Mouse (Mus musculus): Measurements from ENCODE around the gene Traf3ip1. TPM values are rescaled to one million over a fixed set of nuclear protein-coding genes. Genes with fewer than 3 reads are reported as not detected.

Traf3ip1 gene
- polyA plus RNA-seq, 1 experiment: 2.0 TPM

DNA sequence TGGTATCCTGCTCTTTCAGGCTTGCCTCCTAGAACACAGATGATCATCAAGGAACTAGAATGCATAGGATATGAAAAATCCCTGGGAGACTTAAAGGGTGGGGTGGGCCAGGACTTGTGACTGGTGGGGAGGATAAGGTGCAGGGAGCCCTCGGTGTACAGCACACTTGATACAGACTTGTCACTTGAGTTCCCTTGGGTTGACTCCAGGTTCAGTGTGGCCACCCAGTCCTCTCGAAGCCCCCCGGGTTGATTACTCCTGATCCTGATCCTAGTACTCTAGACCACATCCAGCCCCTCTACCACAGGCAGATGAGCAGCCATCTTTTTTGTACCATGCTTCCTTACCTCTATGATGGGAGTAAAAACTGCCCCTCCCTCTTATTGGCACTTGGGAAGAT lies 39.5 kb upstream of the Traf3ip1 start:
- TF ChIP-seq FLI1 (IDR thresholded peaks at IDR 0.05; ENCODE audit: low read length): no peak
- no peak for TF ChIP-seq GATA1 (IDR thresholded peaks at IDR 0.05; ENCODE audit: borderline replicate concordance, low read length)
- H3K36me3 ChIP-seq (replicated peaks; ENCODE audit: low read length): peaks cover 6% of the 10 kb centered on the region
- H3K27me3 ChIP-seq (replicated peaks): peaks cover 19% of the 10 kb centered on the region
- no peak overlapping the region for H3K4me3 ChIP-seq (replicated peaks)
- no peaks in the 10 kb centered on the region for H3K9me3 ChIP-seq
- peaks cover 81% of the 10 kb centered on the region for H3K4me1 ChIP-seq

DNA sequence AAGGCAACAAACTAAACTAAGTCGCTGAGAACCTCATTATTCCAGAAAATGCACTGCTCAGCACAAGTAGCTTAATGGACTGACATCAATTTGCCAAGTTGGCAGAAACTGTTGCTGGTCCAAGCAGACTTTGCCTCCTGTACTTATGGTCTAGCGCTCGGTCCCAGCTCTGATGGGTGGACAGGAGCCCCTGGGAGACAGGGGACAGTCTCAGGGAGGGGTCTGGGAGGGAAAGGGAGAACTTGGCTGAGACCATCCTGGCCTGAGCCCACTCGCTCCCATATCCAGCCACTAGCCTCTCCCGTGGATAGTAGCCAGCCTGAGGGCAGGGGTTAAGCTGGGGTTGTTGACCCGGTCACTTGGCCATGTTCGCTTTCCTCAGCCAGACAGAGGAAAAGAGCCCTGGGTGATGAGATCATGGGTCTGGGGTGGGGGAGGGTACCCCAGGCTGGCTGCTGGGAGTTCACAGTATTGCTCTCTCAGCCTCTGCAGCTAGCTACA lies 38.7 kb upstream of the Traf3ip1 start:
- H3K4me3 ChIP-seq (replicated peaks): peak overlapping the region; percentile 62
- peaks cover 89% of the 10 kb centered on the region for H3K4me1 ChIP-seq
- TF ChIP-seq GATA1 (IDR thresholded peaks at IDR 0.05; ENCODE audit: borderline replicate concordance, low read length): no peak
- no peak for TF ChIP-seq FLI1 (IDR thresholded peaks at IDR 0.05; ENCODE audit: low read length)
- peaks cover 27% of the 10 kb centered on the region for H3K27me3 ChIP-seq (replicated peaks)
- H3K9me3 ChIP-seq: no peaks in the 10 kb centered on the region
- H3K36me3 ChIP-seq (replicated peaks; ENCODE audit: low read length): no peaks in the 10 kb centered on the region

DNA sequence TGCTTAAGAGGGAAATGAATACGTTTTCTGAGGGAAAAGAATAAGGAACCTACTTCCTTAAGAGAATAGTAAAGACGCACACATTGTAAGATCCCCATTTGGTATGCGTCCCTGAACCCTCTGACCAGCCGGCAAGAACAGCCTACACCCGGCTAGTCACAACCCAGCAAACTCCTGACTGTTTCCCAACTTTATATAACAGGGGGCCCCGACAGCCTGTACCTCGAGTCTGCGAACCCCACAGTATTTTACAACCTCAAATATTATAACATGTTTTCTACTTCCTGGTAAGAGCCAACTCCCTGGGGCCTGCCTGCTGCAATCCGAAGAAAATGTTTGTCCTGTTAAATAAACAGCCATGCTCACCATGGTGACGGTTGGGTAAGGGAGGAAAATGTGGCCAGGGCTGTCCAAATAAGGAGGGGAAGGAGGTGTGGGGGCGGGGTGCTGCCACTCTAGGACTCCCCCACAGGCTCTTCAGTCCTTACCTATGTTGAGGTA lies 38.1 kb upstream of the Traf3ip1 start:
- peak overlapping the region; percentile 62 for H3K4me3 ChIP-seq (replicated peaks)
- H3K27me3 ChIP-seq (replicated peaks): peaks cover 30% of the 10 kb centered on the region
- H3K9me3 ChIP-seq: no peaks in the 10 kb centered on the region
- peaks cover 86% of the 10 kb centered on the region for H3K4me1 ChIP-seq
- TF ChIP-seq FLI1 (IDR thresholded peaks at IDR 0.05; ENCODE audit: low read length) (no peak), GATA1 (IDR thresholded peaks at IDR 0.05; ENCODE audit: borderline replicate concordance, low read length) (no peak)
- H3K36me3 ChIP-seq (replicated peaks; ENCODE audit: low read length): no peaks in the 10 kb centered on the region

DNA sequence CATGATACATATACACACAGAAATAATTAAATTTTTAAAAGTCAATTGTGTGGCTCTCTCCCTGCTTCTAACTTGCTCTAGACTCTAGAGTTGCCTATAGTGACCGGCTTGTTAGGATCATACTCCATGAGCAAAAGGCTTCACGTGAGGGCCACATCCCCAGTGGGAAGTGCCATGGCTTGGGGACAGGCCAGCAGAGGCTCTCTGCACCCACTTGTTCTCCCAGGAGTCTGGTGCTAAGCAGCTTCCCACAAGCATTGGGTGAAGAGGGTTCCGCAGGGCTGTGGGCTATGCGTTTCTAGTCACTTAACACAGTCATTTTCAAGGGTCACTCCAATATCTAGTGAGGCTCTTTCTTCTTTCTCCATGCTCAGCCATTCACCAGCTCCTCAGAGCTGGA lies 37.3 kb upstream of the Traf3ip1 start:
- no peaks in the 10 kb centered on the region for H3K9me3 ChIP-seq
- H3K27me3 ChIP-seq (replicated peaks): peaks cover 38% of the 10 kb centered on the region
- H3K36me3 ChIP-seq (replicated peaks; ENCODE audit: low read length): no peaks in the 10 kb centered on the region
- TF ChIP-seq FLI1 (IDR thresholded peaks at IDR 0.05; ENCODE audit: low read length) (no peak), GATA1 (IDR thresholded peaks at IDR 0.05; ENCODE audit: borderline replicate concordance, low read length) (no peak)
- H3K4me1 ChIP-seq: peaks cover 79% of the 10 kb centered on the region
- no peak overlapping the region for H3K4me3 ChIP-seq (replicated peaks)

DNA sequence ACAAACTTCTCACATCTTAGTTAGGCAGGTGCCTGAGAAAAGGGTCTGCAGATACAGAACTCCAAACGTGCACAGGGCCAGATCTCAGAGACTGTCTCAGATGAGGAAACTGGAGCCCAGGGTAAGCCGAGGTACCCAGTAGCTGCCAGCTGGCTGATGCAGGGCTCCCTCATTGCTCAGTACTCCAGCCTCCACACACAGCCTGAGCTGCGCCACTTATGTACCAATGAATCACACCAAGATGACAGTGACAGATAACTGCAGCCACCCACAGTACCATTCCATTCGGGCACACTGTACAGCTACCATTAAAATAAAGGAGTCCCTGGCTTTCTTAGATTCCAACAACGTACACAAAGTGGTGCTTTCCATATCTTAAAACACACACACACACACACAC lies 36.7 kb upstream of the Traf3ip1 start:
- Histone ChIP-seq H3K4me1 (peaks cover 73% of the 10 kb centered on the region), H3K9me3 (no peaks in the 10 kb centered on the region), H3K27me3 (replicated peaks) (peaks cover 44% of the 10 kb centered on the region), H3K36me3 (replicated peaks; ENCODE audit: low read length) (no peaks in the 10 kb centered on the region), H3K4me3 (replicated peaks) (peak overlapping the region; percentile 69)
- TF ChIP-seq FLI1 (IDR thresholded peaks at IDR 0.05; ENCODE audit: low read length) (no peak), GATA1 (IDR thresholded peaks at IDR 0.05; ENCODE audit: borderline replicate concordance, low read length) (no peak)

DNA sequence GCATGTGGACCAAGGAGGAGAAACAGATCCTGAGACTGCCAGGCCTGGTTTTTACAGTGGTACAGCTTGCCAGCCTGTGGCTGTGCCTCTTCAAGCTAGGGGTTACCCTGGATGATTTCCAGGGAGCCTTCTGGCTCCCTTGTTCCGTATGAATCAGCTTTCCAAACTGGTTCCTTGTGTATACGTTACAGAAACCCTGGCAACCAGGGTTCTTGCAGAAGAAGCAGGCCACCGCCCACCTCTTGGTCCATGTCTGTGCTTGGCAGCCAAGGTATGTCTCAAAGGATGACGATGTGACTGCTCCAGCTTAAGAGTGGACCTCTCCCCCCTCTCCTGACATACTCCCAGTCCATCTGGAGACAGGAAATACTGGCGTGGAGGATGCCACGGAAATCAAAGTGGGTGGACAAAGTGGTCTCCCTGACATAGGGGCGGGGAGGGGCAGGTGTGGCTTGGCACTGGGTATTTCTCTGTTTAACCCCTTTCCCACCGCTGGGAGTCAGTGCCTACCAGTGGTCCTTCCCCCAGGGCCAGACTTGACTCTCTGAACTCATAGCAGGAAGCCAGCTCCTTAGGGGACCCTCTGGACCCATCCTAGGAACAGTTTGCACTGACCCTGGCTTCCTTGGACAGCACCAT lies 36.1 kb upstream of the Traf3ip1 start:
- TF ChIP-seq FLI1 (IDR thresholded peaks at IDR 0.05; ENCODE audit: low read length) (no peak), GATA1 (IDR thresholded peaks at IDR 0.05; ENCODE audit: borderline replicate concordance, low read length) (no peak)
- no peaks in the 10 kb centered on the region for H3K9me3 ChIP-seq
- no peaks in the 10 kb centered on the region for H3K36me3 ChIP-seq (replicated peaks; ENCODE audit: low read length)
- H3K27me3 ChIP-seq (replicated peaks): peaks cover 50% of the 10 kb centered on the region
- H3K4me1 ChIP-seq: peaks cover 72% of the 10 kb centered on the region
- peak overlapping the region; percentile 97 for H3K4me3 ChIP-seq (replicated peaks)

DNA sequence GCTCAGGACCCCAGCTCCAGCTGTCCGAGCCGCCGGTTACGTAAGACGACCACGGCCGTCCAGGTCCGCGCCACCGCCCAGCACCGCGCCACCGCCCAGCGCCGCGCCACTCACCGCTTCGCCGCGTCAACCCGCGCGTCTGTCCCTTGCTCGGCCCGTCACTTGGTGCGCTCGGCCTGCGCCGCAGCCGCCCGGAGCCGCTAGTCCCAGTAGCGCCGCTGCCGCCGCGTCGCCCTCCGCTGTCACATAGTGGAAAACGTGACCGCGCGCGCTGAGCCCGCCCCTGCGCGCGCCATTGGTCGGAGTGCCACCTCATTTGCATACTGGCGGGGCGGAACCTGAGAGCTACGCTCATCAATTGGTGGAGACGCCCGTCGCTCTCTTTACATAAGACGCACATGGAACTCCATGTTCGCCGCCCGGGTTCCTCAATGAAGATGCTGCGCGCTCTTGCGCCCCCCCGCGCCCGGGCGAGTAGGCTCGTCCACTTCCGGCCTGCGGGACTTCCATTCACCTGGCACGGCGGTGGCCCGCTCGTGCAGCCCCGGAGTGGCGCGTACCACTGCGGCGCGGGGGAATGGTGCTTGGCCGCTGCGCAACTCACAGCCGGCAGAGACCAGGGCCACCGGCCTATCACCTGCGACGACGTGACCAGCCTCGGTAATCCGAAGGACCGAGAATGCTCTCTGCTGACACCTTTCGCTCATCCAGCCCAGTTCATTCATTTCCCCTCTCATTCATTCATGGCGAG lies 35.2 kb upstream of the Traf3ip1 start, which contains the start of gene Per2:
Gene Per2, minus strand, starts transcription at position 266 of the 751 bp plus-strand sequence.
- peaks cover 63% of the 10 kb centered on the region for H3K4me1 ChIP-seq

DNA sequence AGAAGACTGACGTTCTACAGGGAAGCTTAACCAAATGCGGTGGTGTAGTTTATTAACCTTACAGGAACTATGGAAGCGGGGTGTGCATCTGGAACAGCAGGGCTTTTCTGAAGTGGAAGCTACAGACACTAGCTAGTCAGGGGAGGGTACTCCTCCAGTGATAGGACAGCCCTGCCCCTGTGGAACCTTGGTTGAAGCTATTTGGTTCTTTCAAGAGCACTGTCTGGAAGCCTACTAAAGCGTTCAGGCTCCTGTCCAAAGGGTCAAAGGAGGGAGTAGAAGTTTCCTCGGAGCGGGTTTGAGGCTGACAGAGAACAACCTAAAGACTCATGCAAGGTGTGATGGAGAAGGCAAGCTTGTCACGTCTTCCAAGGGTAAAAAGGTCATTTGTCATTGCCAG lies 34.4 kb upstream of the Traf3ip1 start:
- Histone ChIP-seq H3K4me3 (replicated peaks) (peak overlapping the region; percentile 97), H3K27me3 (replicated peaks) (peaks cover 58% of the 10 kb centered on the region), H3K4me1 (peaks cover 54% of the 10 kb centered on the region), H3K9me3 (no peaks in the 10 kb centered on the region), H3K36me3 (replicated peaks; ENCODE audit: low read length) (no peaks in the 10 kb centered on the region)
- TF ChIP-seq FLI1 (IDR thresholded peaks at IDR 0.05; ENCODE audit: low read length) (no peak), GATA1 (IDR thresholded peaks at IDR 0.05; ENCODE audit: borderline replicate concordance, low read length) (no peak)

More for the DNA sequence above, 35.2 kb upstream of the Traf3ip1 start, which contains the start of gene Per2:
- TF ChIP-seq GATA1 (IDR thresholded peaks at IDR 0.05; ENCODE audit: borderline replicate concordance, low read length) (no peak), FLI1 (IDR thresholded peaks at IDR 0.05; ENCODE audit: low read length) (no peak)
- peak within 1 kb of the TSS; percentile 97 for H3K4me3 ChIP-seq (replicated peaks)
- peaks cover 56% of the 10 kb centered on the region for H3K27me3 ChIP-seq (replicated peaks)
- H3K9me3 ChIP-seq: no peaks in the 10 kb centered on the region
- H3K36me3 ChIP-seq (replicated peaks; ENCODE audit: low read length): no peaks in the 10 kb centered on the region

DNA sequence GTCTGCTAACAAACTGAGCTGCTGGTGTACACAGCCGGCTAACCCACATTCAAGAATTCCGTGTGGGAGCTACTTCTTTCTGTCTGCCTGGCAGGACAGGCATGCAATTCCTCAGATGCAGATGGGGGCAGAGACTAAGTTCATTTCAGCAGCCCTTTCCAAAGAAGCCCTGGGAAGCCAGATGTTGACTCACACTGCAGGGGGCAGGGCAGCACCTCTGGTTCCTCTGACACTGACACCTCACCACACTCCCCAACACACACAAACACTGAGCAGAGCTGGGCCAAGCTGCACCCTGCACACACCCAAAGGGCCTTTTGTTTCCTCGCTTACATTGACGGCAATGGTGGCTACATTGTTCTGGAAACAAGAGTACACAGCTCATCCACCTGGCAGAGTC lies 33.9 kb upstream of the Traf3ip1 start:
- H3K9me3 ChIP-seq: no peaks in the 10 kb centered on the region
- peaks cover 61% of the 10 kb centered on the region for H3K27me3 ChIP-seq (replicated peaks)
- H3K36me3 ChIP-seq (replicated peaks; ENCODE audit: low read length): no peaks in the 10 kb centered on the region
- peak overlapping the region; percentile 14 for H3K4me3 ChIP-seq (replicated peaks)
- peaks cover 52% of the 10 kb centered on the region for H3K4me1 ChIP-seq
- TF ChIP-seq GATA1 (IDR thresholded peaks at IDR 0.05; ENCODE audit: borderline replicate concordance, low read length) (no peak), FLI1 (IDR thresholded peaks at IDR 0.05; ENCODE audit: low read length) (no peak)
